Mouse (Mus musculus): ENCODE measurements at regions not wholly inside any gene's neighbourhood (a gene's known extent, or its start where the extent isn't known, plus 50 kb on each side); places are given as distances from the start of the nearest gene placed in this dataset.

DNA sequence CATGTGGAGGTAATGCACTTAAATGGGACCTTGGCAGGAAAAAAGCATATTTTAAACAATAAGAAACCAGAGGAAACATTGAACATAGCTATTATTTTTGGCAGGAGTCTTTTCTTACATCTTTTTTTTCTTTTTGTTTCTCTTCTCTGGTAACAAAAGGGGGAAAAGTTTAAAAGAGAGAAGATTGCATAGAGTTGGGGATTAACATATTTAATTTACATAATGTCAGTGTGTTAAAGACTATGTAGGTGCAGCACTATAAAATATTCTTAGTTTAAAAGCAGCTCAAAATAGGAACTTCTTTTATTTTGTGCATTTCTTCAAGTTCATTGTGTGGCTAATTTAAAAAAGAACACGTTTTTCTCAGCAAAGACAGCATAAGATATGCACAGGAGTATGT lies 1087.5 kb downstream of the Cdh11 start:
- intact Hi-C loops (cut with DNase I), result loop anchor here (5.0 kb wide), 1 partner anchor 64 kb away; no protein-coding TSS in a partner anchor

DNA sequence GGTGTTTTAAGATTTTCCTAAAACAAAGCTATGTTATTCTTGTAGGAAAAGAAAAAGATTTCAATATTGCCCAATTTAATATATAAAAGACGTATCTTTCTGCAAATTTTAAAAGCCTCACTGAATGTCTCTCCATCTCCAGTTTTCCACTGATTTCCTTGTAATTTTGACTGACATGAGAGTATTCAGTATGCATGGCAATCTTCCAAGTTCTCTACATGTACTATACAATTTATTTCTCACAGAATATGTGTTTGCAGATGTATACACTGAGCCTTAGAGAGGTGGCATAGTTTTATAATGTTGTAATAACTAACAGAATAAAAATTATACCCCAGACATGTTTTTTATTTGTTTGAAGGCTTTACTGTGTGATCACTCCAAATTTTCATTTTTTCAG lies 1094.5 kb downstream of the Cdh11 start:
- DNase-seq (ENCODE audit: low spot score in 2 of 2), result no peak

More for the DNA sequence above, 1087.5 kb downstream of the Cdh11 start:
- no peak for DNase-seq (ENCODE audit: low spot score in 2 of 2)

DNA sequence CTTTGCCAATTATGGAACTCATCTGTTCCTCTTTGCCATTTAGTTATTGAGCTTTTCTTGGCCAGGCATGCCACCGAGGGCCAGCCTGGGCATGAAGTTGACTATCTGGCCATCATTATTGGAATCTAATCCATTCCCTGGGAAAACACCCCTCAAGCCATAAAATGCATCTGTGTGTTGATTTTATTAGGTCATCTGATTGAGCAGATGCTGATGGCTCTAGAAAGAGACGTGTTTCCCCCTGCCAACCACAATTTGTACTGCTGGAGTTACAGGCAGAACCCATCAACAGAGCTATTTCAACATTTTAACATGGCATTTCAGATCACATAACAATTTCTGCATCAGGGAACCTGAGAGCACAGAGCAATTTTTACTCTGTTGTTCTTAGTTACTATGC lies 1116.5 kb downstream of the Cdh11 start:
- intact Hi-C loops (cut with DNase I), result no loop called here
- DNase-seq (ENCODE audit: low spot score in 2 of 2), result no peak

More for the DNA sequence above, 1094.5 kb downstream of the Cdh11 start:
- intact Hi-C loops (cut with DNase I), result no loop called here

DNA sequence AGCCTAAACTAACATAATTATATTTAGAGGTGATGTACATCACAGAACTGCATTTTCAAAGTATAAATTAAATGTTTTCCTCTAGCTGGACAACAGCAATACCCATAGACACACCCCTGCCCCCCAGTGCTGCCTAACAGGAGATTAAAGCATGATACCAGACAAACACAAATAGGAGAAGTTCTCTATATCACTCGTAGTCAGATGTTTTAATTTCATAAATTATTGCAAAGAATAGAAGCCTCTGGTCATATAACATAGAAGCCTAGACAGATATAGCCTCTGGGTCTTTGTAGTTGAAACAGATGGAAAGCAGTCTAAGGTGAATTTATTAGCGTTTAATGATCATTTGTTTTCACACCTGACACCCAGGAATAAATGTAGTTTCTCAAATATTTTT lies 1122.6 kb downstream of the Cdh11 start:
- intact Hi-C loops (cut with DNase I), result no loop called here
- no peak for DNase-seq (ENCODE audit: low spot score in 2 of 2)

DNA sequence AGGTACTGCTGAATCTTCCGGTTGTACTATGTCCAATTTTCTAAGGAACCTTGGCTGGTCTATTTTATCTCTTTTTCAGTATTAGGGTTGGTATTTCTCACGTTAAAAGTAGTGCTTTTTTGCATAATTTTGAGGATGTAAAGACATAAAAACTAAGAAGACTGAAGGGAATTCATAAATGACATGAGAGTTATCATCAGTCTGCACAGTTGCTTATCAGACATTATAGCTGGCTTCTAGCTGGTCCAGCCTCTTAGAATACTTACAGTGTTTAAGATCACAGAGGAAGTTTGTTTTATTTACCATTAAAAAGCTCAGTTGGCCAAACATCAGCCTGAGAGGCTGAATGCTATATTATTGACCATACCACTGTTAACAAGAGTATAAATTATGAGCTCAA lies 1130.2 kb downstream of the Cdh11 start:
- intact Hi-C loops (cut with DNase I), result no loop called here
- no peak for DNase-seq (ENCODE audit: low spot score in 2 of 2)

DNA sequence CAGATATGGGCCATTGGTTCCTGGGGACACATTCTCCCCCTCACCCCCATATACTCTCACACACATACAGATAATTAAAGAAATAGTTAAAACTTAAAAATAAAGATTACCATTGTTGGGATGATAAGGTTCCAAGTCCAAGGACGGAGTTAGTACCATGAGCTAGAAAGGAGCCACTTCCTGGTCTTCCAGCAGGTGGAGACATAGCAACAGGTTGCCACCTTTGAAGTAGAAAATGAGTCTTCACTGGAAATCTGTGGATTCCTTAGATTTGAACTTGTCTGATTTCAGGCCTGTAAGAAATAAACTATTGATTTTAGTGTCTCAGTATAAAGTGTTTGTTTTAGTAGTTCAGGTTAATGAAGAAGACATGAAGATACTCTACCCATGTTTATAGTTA lies 1156.6 kb downstream of the Cdh11 start:
- intact Hi-C loops (cut with DNase I), result no loop called here
- no peak for DNase-seq (ENCODE audit: low spot score in 2 of 2)

DNA sequence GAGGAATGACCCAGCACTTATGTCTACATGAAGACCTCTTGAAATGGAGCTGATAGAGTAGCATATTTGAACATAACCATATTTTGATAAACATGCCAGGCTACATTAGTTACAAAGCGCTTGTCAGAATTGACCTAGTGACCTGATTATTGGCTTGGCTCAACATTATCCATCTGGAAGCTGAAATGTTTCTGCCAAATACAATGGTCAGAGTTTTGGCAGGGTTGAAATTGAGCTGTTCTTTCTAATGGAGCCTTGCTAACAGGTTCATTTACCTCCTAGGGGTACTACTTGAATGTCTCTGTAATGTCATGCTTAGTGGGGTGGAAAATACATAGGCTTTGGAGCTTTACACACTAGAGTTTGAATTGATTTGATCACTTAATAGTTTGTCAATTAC lies 1163.5 kb downstream of the Cdh11 start:
- DNase-seq (ENCODE audit: low spot score in 2 of 2), result no peak
- intact Hi-C loops (cut with DNase I), result no loop called here

DNA sequence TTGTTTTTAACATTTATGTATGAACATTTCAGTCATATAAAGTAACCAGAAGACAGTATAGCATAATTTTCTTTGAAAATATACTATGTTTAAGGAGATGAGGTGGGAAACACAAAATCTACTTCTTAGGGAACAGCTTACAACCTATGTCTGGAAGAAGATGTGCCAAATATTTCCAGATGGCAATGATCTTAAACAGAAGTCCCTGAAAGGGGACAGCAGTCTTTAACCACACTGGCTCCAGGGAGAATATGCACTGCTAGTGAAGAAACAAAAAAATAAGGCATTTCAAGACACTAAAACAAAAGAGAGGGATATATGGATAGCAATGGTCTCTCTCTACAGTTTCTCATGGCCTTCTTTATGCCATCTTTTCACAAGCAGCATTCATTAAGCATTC lies 1194.3 kb downstream of the Cdh11 start:
- intact Hi-C loops (cut with DNase I), result no loop called here
- DNase-seq (ENCODE audit: low spot score in 2 of 2), result no peak

DNA sequence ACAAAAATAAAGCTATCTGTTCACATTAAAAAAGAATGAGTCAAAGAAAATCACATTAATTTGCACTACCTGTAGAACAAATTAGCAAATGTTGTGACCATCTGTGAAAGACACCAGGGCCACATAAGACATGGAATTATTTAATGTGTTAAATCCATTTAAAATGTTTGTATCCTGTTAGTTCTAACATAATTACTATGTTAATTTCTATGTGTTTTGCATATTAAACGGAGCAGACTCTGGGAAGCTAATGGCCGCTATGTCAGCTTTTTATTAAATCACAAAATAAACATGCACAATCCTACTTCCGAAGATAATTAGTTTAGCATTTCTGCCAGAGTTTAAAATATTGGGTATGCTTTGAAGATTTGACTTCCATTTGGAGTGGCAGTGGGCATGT lies 1194.8 kb downstream of the Cdh11 start:
- DNase-seq (ENCODE audit: low spot score in 2 of 2), result no peak
- intact Hi-C loops (cut with DNase I), result no loop called here

DNA sequence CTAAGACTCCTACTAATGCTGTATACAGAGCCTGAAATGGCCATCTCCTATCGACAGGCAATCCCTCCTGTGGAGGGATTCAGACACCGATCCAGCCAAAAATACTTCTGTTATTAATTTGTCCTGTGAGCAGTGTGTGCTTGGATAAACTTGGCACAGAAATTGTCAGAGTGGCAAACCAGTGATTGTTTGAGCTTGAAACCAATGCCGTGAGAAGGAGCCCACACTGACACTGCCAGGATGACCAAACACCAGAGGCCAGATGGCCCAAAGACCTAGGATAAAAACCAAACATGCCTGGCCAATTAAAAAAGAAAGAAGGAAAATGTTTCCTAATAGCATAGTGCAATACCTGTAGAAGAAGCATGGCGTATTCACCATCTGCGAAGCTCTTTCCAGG lies 1221.0 kb downstream of the Cdh11 start:
- intact Hi-C loops (cut with DNase I), result no loop called here
- no peak for DNase-seq (ENCODE audit: low spot score in 2 of 2)

DNA sequence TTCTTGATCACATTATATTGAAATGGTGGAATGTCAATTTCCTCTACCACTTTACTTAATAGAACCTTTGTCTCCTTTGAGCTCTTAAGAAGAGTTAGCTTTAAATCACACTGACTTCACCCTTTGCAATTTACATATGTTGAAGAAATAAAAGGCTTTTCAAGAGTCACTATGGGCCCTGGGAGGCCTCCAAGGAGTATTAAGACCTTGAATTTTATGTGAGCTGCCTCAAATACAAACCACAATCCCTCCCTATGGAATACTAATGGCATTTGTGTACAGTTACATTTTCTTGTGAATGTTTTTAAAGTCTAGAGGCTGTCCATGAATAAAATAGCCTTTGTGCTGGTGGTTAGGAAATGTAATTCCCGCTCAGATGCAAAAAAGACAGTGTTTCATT lies 1262.7 kb downstream of the Cdh11 start:
- no peak for DNase-seq (ENCODE audit: low spot score in 2 of 2)
- intact Hi-C loops (cut with DNase I), result no loop called here

DNA sequence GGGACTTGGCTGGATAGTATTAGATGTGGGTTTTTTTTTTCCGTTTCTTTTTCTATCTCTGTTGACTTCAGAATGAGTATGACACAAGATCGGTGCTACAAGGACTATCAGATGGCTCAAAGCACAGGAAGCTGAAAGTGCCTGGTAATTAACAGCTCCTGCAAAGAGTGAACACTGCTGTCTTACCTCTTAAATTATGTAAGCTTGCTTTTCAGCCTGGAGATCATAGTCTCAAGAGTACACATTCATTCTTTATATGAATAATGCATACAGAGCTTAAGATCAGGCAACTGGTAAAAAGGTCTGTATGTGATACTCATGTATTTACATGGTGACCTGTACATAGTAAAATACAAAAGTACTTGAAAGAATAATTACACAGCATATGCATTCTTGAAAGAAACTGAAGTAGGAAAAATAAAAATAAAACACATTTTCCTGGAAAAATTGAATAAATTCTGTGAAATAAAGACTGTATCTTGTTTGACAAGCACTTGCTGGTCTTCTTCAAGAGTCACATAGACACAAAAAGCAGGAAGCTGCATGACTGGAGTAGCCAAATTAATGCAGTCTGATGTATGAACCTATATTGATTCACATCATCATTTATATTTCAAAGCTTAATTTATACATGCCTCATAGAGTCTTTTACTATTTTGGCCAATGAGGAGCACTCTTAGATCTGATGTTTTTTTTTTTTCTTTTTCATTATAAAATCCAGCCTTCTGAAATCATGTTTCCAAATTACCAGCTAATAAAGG lies 1306.7 kb downstream of the Cdh11 start:
- intact Hi-C loops (cut with DNase I), result no loop called here
- no peak for DNase-seq (ENCODE audit: low spot score in 2 of 2)

DNA sequence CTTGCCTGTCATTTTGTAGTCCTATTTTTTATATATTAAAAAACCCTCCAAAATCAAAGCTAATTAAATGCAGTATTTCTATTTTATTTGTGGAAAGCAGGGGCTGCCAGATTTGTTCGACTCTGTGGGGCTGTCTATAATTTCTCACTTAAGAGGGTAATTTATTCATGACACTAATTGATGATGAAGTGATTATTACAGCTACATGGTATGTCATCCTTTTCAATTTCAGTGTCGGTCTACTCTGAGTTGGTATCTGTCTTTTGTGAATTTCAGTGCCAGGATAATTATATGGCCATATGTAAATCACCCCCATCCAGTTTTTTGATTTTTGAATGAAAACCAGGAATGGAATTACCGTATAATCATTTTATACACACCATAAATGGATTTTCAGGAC lies 1319.1 kb downstream of the Cdh11 start:
- intact Hi-C loops (cut with DNase I), result no loop called here
- no peak for DNase-seq (ENCODE audit: low spot score in 2 of 2)

DNA sequence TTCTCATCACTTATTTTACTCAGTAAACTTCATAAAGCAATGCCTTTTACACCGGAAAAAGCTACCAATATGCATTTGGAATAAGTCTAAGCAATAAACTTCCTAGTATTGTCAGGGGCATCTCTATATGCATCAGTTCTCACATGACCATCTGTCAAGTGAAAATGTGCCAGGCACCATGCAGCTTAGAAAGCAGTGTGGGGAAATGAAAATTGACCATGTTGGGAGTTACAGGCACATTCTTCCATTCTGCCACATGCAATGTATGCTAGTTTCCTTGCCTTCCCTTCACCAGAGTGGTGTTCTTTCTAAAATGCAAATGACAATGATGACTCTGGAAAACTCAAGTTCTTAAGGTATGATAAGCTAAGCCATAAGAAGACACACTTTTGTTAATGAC lies 1322.9 kb downstream of the Cdh11 start:
- DNase-seq (ENCODE audit: low spot score in 2 of 2), result peak in 1 of 2 experiments; percentile 50
- intact Hi-C loops (cut with DNase I), result no loop called here

DNA sequence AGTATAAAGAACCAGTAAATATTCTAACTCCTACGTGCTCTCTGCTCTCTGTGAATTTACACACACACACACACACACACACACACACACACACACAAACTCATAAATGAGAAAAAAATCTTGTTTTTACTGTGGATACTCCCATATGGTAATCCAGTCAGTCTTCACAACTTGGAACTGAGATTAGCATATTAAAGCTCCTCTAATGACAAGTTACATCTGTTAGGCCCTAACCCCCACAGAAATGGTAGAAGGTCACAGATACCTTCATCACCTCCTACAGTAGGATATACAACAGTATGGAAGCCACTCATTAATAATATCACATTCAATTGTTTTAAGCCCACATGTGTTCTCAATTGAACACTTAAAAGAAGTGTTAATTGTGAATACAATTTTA lies 1340.7 kb downstream of the Cdh11 start:
- DNase-seq (ENCODE audit: low spot score in 2 of 2), result no peak
- intact Hi-C loops (cut with DNase I), result no loop called here

DNA sequence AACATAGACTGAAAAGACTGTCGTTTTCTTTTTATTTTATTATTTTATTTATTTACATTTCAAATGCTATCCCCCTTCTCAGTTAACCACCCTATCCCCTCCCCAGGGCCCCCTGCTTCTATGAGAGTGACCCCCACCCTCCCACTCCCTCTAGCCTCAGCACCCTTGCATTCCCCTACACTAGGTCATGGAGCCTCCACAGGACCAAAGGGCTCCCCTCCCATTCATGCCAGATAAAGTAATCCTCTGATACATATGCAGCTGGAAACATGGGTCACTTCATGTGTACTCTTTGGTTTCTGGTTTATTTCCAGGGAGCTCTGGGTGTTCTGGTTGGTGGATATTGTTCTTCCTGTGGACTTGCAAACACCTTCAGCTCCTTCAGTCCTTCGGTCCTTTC lies 1342.9 kb downstream of the Cdh11 start:
- no peak for DNase-seq (ENCODE audit: low spot score in 2 of 2)
- intact Hi-C loops (cut with DNase I), result no loop called here

DNA sequence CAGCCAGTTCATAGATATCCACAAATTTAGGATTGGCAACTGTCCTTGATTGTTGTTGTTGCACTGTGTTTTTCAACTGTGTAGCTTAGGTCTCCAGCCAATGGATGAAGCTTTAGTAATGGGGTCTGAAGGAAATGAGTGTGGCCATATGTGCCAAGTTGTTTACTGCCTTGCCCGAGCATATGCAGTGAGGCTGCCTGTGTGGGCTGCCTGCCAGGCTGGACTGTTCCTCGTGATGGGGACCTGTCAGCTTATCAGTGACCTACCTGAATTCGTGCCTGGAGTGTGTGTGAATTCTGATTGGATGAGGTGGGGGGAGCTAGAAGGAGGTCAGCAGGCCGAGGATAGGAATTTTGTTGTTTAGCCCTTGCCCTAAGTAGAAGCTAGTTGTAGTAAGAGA lies 1349.8 kb downstream of the Cdh11 start:
- DNase-seq (ENCODE audit: low spot score in 2 of 2), result no peak
- intact Hi-C loops (cut with DNase I), result no loop called here
